Comparison of ENCODE assay signal across 9 mouse cellular contexts in the genomic region with DNA sequence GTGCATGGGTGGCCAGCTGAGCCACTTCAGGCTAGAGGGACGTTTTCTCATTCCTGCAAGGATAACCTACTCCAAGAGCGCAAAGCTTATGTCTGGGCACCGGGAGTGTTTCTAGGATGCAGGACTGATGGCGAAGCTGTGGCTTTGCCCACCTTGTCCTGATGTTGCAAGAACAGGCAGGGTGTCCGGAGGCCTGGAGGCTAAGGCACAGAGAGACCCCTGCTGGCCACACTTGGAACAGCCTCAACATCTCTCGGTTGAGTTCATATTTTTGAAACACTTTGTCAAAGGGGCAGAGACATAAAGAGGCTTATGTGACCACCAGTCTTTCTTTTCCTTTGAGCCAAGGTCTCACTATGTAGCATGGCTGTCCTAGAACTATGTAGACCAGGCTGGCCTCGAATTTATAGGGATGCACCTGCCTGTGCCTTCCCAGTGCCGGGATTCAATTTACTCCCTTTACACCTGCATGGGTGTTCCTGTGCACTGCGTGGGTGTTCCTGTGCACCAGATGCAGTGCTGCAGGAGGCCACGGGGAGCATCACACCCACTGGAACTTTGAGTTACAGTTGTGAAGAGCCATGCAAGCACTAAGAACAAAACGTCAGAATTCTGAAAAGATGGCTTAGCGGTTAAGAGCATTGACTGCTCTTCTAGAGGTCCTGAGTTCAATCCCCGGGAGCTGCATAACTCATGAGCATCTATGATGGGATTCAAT. TPM values are rescaled to one million over a fixed set of nuclear protein-coding genes. Genes with fewer than 3 reads are reported as not detected.
DNase-seq lines count a peak whose midpoint lies in the region; ATAC-seq and TF ChIP-seq lines count a peak whose summit lies in the region.
"Had no signal": no experiment of that assay in that cellular context is flagged by ENCODE, and none has a peak within 500 bp of the region (broad histone marks: within the 10 kb centered on the region; RNA-seq: fewer than 3 reads in every experiment).

No protein-coding gene starts in this region.

- DNase-seq in ES-E14 (ENCODE audit: low read depth, low spot score): peak; percentile 62
- peak; percentile 86 for DNase-seq in cerebellum, adult 9-10 months
- DNase-seq in gastrocnemius, postnatal 36 days: peak; percentile 47 to 62
- peak; percentile 55 to 81 for DNase-seq in layer of hippocampus, postnatal 25 days (ENCODE audit: extremely low spot score in 1 of 2, low spot score in 1 of 2)
- DNase-seq in midbrain, postnatal 0 days (ENCODE audit: low spot score): peak; percentile 77
- DNase-seq in thymus, adult 2 months: peak; percentile 77

- no peak overlapping the region for H3K4me3 ChIP-seq in intestine, postnatal 0 days (ENCODE audit: low read depth, low read length)
- no peak overlapping the region for H3K4me3 ChIP-seq in intestine, embryonic 16.5 days (ENCODE audit: low read length)
- H3K4me3 ChIP-seq in ES-E14 (ENCODE audit: insufficient read depth in 1 of 2, low read depth in 1 of 2, low read length in 2 of 2, poor library complexity in 1 of 2, severe bottlenecking in 1 of 2): no peak overlapping the region
- no peak overlapping the region for H3K4me3 ChIP-seq in midbrain, postnatal 0 days (ENCODE audit: low read depth, low read length)
- no peak overlapping the region for H3K4me3 ChIP-seq in thymus, adult 2 months (ENCODE audit: control insufficient read depth, insufficient read depth, low read length)
- H3K4me3 ChIP-seq: embryonic facial prominence, embryonic 15.5 days had no signal

- TF ChIP-seq POLR2A in thymus, adult 2 months (IDR thresholded peaks at IDR 0.05; ENCODE audit: control insufficient read depth, extremely low read depth, insufficient read depth, low read length, poor library complexity): no peak

- H3K9me3 ChIP-seq in intestine, postnatal 0 days (ENCODE audit: control insufficient read depth): no peaks in the 10 kb centered on the region
- no peaks in the 10 kb centered on the region for H3K9me3 ChIP-seq in intestine, embryonic 16.5 days (ENCODE audit: control insufficient read depth, low read length)
- no peaks in the 10 kb centered on the region for H3K9me3 ChIP-seq in ES-E14 (ENCODE audit: control insufficient read depth, insufficient read depth, low read depth, low read length)
- H3K9me3 ChIP-seq in midbrain, postnatal 0 days (ENCODE audit: low read length): no peaks in the 10 kb centered on the region
- H3K9me3 ChIP-seq: embryonic facial prominence, embryonic 15.5 days had no signal

- H3K4me1 ChIP-seq in intestine, postnatal 0 days (replicated peaks; ENCODE audit: control insufficient read depth, insufficient read depth, low read length): no peaks in the 10 kb centered on the region
- H3K4me1 ChIP-seq in intestine, embryonic 16.5 days (ENCODE audit: control insufficient read depth, insufficient read depth, low read length): no peaks in the 10 kb centered on the region; the same call in 1 of the 2 replicates
- no peaks in the 10 kb centered on the region for H3K4me1 ChIP-seq in ES-E14 (ENCODE audit: control insufficient read depth in 2 of 2, insufficient read depth in 2 of 2, low read length in 2 of 2, poor library complexity in 1 of 2)
- H3K4me1 ChIP-seq in midbrain, postnatal 0 days (ENCODE audit: insufficient read depth, low read length): no peaks in the 10 kb centered on the region
- peaks cover 2% of the 10 kb centered on the region; the same call in 1 of the 2 replicates for H3K4me1 ChIP-seq in thymus, adult 2 months (replicated peaks; ENCODE audit: control insufficient read depth, insufficient read depth, low read length)
- H3K4me1 ChIP-seq: embryonic facial prominence, embryonic 15.5 days had no signal

- peaks cover 39% of the 10 kb centered on the region for H3K36me3 ChIP-seq in intestine, postnatal 0 days (ENCODE audit: control insufficient read depth, insufficient read depth)
- H3K36me3 ChIP-seq in intestine, embryonic 16.5 days (ENCODE audit: control insufficient read depth, insufficient read depth, low read length): peaks cover 23% of the 10 kb centered on the region
- H3K36me3 ChIP-seq in ES-E14 (ENCODE audit: control insufficient read depth, insufficient read depth, low read length, poor library complexity, severe bottlenecking): peaks cover 28% of the 10 kb centered on the region
- H3K36me3 ChIP-seq in midbrain, postnatal 0 days (ENCODE audit: insufficient read depth, low read length): peaks cover 36% of the 10 kb centered on the region
- H3K36me3 ChIP-seq in thymus, adult 2 months (ENCODE audit: control insufficient read depth, insufficient read depth, low read length): peaks cover 15% of the 10 kb centered on the region

- H3K27ac ChIP-seq in intestine, postnatal 0 days (ENCODE audit: low read depth, low read length): no peak overlapping the region
- no peak overlapping the region for H3K27ac ChIP-seq in intestine, embryonic 16.5 days (ENCODE audit: low read length)
- no peak overlapping the region for H3K27ac ChIP-seq in ES-E14 (ENCODE audit: insufficient read depth, low read depth, low read length, poor library complexity, severe bottlenecking)
- H3K27ac ChIP-seq in midbrain, postnatal 0 days (ENCODE audit: low read depth, low read length): no peak overlapping the region
- H3K27ac ChIP-seq in thymus, adult 2 months (ENCODE audit: control insufficient read depth, insufficient read depth, low read length): no peak overlapping the region
- H3K27ac ChIP-seq: embryonic facial prominence, embryonic 15.5 days had no signal

- TF ChIP-seq CTCF in intestine, postnatal 0 days (IDR thresholded peaks at IDR 0.05; ENCODE audit: low read depth): peak; percentile 90
- peak; percentile 93 for TF ChIP-seq CTCF in midbrain, postnatal 0 days (IDR thresholded peaks at IDR 0.05)
- peak; percentile 71; the same call in 1 of the 2 replicates for TF ChIP-seq CTCF in thymus, adult 2 months (IDR thresholded peaks at IDR 0.05; ENCODE audit: borderline replicate concordance, control insufficient read depth, extremely low read depth, insufficient read depth, low read length, poor library complexity)

- no peaks in the 10 kb centered on the region for H3K27me3 ChIP-seq in intestine, postnatal 0 days (replicated peaks; ENCODE audit: control insufficient read depth, insufficient read depth, low read length)
- H3K27me3 ChIP-seq in intestine, embryonic 16.5 days (replicated peaks; ENCODE audit: control insufficient read depth, insufficient read depth, low read length): no peaks in the 10 kb centered on the region
- no peaks in the 10 kb centered on the region for H3K27me3 ChIP-seq in midbrain, postnatal 0 days (ENCODE audit: insufficient read depth, low read length)
- H3K27me3 ChIP-seq in thymus, adult 2 months (ENCODE audit: control insufficient read depth, insufficient read depth, low read length): no peaks in the 10 kb centered on the region
- H3K27me3 ChIP-seq: embryonic facial prominence, embryonic 15.5 days had no signal

- H3K9ac ChIP-seq in intestine, postnatal 0 days (ENCODE audit: low read depth, low read length): no peak overlapping the region
- H3K9ac ChIP-seq in intestine, embryonic 16.5 days (ENCODE audit: low read depth, low read length): no peak overlapping the region
- H3K9ac ChIP-seq in ES-E14 (ENCODE audit: insufficient read depth, low read depth, low read length, poor library complexity, severe bottlenecking): no peak overlapping the region
- H3K9ac ChIP-seq in midbrain, postnatal 0 days (replicated peaks; ENCODE audit: low read length, poor library complexity, severe bottlenecking): no peak overlapping the region
- H3K9ac ChIP-seq: embryonic facial prominence, embryonic 15.5 days had no signal

- no peak overlapping the region for H3K4me2 ChIP-seq in intestine, postnatal 0 days (replicated peaks; ENCODE audit: low read depth)
- H3K4me2 ChIP-seq in intestine, embryonic 16.5 days (ENCODE audit: low read depth, low read length): no peak overlapping the region
- H3K4me2 ChIP-seq in midbrain, postnatal 0 days (ENCODE audit: low read depth, low read length, poor library complexity, severe bottlenecking): no peak overlapping the region
- H3K4me2 ChIP-seq: embryonic facial prominence, embryonic 15.5 days had no signal

- intact Hi-C loops in gastrocnemius, postnatal 36 days (cut with DNase I): loop anchor here (2.0 kb wide), 2 partner anchors 25 to 41 kb away; no protein-coding TSS in a partner anchor

- in situ Hi-C loops in ES-E14 (cut with MboI; ENCODE audit: low sequenced_read_pairs in 2 of 2, unreplicated experiment in 2 of 2): no loop called here

- 31% methylated on average over 13 of the region's 13 CpGs for WGBS in intestine, postnatal 0 days
- WGBS in intestine, embryonic 16.5 days: 30% methylated on average over 13 of the region's 13 CpGs
- 35% methylated on average over 13 of the region's 13 CpGs for WGBS in midbrain, postnatal 0 days
- 30% methylated on average over 13 of the region's 13 CpGs for WGBS in thymus, adult 2 months

- no peak for ATAC-seq in intestine, postnatal 0 days
- ATAC-seq in intestine, embryonic 16.5 days: no peak
- no peak for ATAC-seq in midbrain, postnatal 0 days (ENCODE audit: low FRiP score)

RNA-seq across cellular contexts. Expression of a gene that starts 4.4 kb away (rescaled TPM):
- 10.5 and 11.1 TPM in 2 replicates for polyA plus RNA-seq in intestine, postnatal 0 days (2015; fragmentation: Nextera tagmentation; extraction: Ambion mirVana)
- 18.1 and 18.9 TPM in 2 replicates for polyA plus RNA-seq in intestine, embryonic 16.5 days (2015; fragmentation: Nextera tagmentation; extraction: Ambion mirVana)
- 12.6 and 13.1 TPM in 2 replicates for total RNA-seq in ES-E14 (2012; rRNA removed)
- 10 to 100 TPM; 11.7 to 12.0 TPM for total RNA-seq in gastrocnemius, postnatal 36 days (2021)
- total RNA-seq in layer of hippocampus, postnatal 25 days (2021): 10 to 100 TPM; 67.5 to 74.9 TPM
- total RNA-seq in midbrain, postnatal 0 days (2014; rRNA removed): 115 and 122 TPM in 2 replicates
- polyA plus RNA-seq in midbrain, postnatal 0 days (2015; fragmentation: Nextera tagmentation; extraction: Ambion mirVana): 50.2 and 54.7 TPM in 2 replicates
- 52.7 and 57.6 TPM in 2 replicates for polyA plus RNA-seq in thymus, adult 2 months (2012; rRNA removed)

RNA-seq across cellular contexts. Expression of a gene that starts 16.2 kb away (rescaled TPM):
- 0.43 and 0.91 TPM in 2 replicates for polyA plus RNA-seq in intestine, postnatal 0 days (2015; fragmentation: Nextera tagmentation; extraction: Ambion mirVana)
- 0.61 and 0.92 TPM in 2 replicates for polyA plus RNA-seq in intestine, embryonic 16.5 days (2015; fragmentation: Nextera tagmentation; extraction: Ambion mirVana)
- total RNA-seq in ES-E14 (2012; rRNA removed): 1.1 and 1.3 TPM in 2 replicates
- under 1 TPM in 1 of 2 experiments, not detected in 1; 0.08 TPM for total RNA-seq in gastrocnemius, postnatal 36 days (2021)
- 100 to 1,000 TPM in 1 of 2 experiments, 10 to 100 TPM in 1; 98.7 to 103 TPM for total RNA-seq in layer of hippocampus, postnatal 25 days (2021)
- 104 and 119 TPM in 2 replicates for total RNA-seq in midbrain, postnatal 0 days (2014; rRNA removed)
- 95.2 and 98.3 TPM in 2 replicates for polyA plus RNA-seq in midbrain, postnatal 0 days (2015; fragmentation: Nextera tagmentation; extraction: Ambion mirVana)
- polyA plus RNA-seq in thymus, adult 2 months (2012; rRNA removed): 0.05 and 0.13 TPM in 2 replicates

RNA-seq across cellular contexts. Expression of a gene that starts 18.4 kb away (rescaled TPM):
- polyA plus RNA-seq in intestine, postnatal 0 days (2015; fragmentation: Nextera tagmentation; extraction: Ambion mirVana): 119 and 124 TPM in 2 replicates
- 204 TPM in 2 replicates for polyA plus RNA-seq in intestine, embryonic 16.5 days (2015; fragmentation: Nextera tagmentation; extraction: Ambion mirVana)
- 113 and 116 TPM in 2 replicates for total RNA-seq in ES-E14 (2012; rRNA removed)
- total RNA-seq in gastrocnemius, postnatal 36 days (2021): 10 to 100 TPM; 86.2 to 89.5 TPM
- 100 to 1,000 TPM; 171 to 178 TPM for total RNA-seq in layer of hippocampus, postnatal 25 days (2021)
- 216 and 236 TPM in 2 replicates for total RNA-seq in midbrain, postnatal 0 days (2014; rRNA removed)
- polyA plus RNA-seq in midbrain, postnatal 0 days (2015; fragmentation: Nextera tagmentation; extraction: Ambion mirVana): 325 and 348 TPM in 2 replicates
- polyA plus RNA-seq in thymus, adult 2 months (2012; rRNA removed): 265 and 279 TPM in 2 replicates

RNA-seq across cellular contexts. Expression of a gene that starts 26.9 kb away (rescaled TPM):
- polyA plus RNA-seq in intestine, postnatal 0 days (2015; fragmentation: Nextera tagmentation; extraction: Ambion mirVana): 0.81 and 1.2 TPM in 2 replicates
- 3.6 and 4.0 TPM in 2 replicates for polyA plus RNA-seq in intestine, embryonic 16.5 days (2015; fragmentation: Nextera tagmentation; extraction: Ambion mirVana)
- 0.79 and 0.94 TPM in 2 replicates for total RNA-seq in ES-E14 (2012; rRNA removed)
- total RNA-seq in gastrocnemius, postnatal 36 days (2021): under 1 TPM; 0.57 to 0.64 TPM
- total RNA-seq in layer of hippocampus, postnatal 25 days (2021): 100 to 1,000 TPM; 180 to 184 TPM
- total RNA-seq in midbrain, postnatal 0 days (2014; rRNA removed): 27.6 and 40.7 TPM in 2 replicates
- polyA plus RNA-seq in midbrain, postnatal 0 days (2015; fragmentation: Nextera tagmentation; extraction: Ambion mirVana): 29.5 and 29.9 TPM in 2 replicates
- polyA plus RNA-seq in thymus, adult 2 months (2012; rRNA removed): 0.63 and 0.80 TPM in 2 replicates

RNA-seq across cellular contexts. Expression of a gene that starts 28.2 kb away (rescaled TPM):
- polyA plus RNA-seq in intestine, postnatal 0 days (2015; fragmentation: Nextera tagmentation; extraction: Ambion mirVana): 11.6 and 12.0 TPM in 2 replicates
- 48.7 and 53.8 TPM in 2 replicates for polyA plus RNA-seq in intestine, embryonic 16.5 days (2015; fragmentation: Nextera tagmentation; extraction: Ambion mirVana)
- 155 and 174 TPM in 2 replicates for total RNA-seq in ES-E14 (2012; rRNA removed)
- total RNA-seq in gastrocnemius, postnatal 36 days (2021): 10 to 100 TPM; 20.3 to 24.9 TPM
- 10 to 100 TPM; 51.3 to 54.6 TPM for total RNA-seq in layer of hippocampus, postnatal 25 days (2021)
- 59.9 and 67.1 TPM in 2 replicates for total RNA-seq in midbrain, postnatal 0 days (2014; rRNA removed)
- 35.2 and 35.8 TPM in 2 replicates for polyA plus RNA-seq in midbrain, postnatal 0 days (2015; fragmentation: Nextera tagmentation; extraction: Ambion mirVana)
- polyA plus RNA-seq in thymus, adult 2 months (2012; rRNA removed): 30.7 and 35.7 TPM in 2 replicates

Comparison
In these comparisons a context has a peak if more than half of its experiments do, and no peak if none do; other contexts are left out.
1. RNA of a gene that starts 16.2 kb away (total RNA-seq): 104 to 119 TPM in midbrain, postnatal 0 days and 98.7 to 103 TPM in layer of hippocampus, postnatal 25 days; 1.1 to 1.3 TPM in ES-E14 and 0.08 TPM in gastrocnemius, postnatal 36 days; every median in the first group is over 10 times any median in the second.
2. Peak in every context shown above with its lines, with median percentiles within 50 percentile points of each other: CTCF ChIP-seq and DNase-seq.